Mouse (Mus musculus): Measurements from ENCODE around the gene Tceal9. TPM values are rescaled to one million over a fixed set of nuclear protein-coding genes. Genes with fewer than 3 reads are reported as not detected.
"Not testable (repeated sequence)": the region's sequence is repeated elsewhere in the genome, so short reads cannot be mapped to it uniquely, and the experiment has no call there.

The Tceal9 gene
- polyA plus RNA-seq, 1 experiment, result 19.8 TPM

GRCm38 (mm10) chrX:136269743-136270392 lies 25.0 kb downstream of the Tceal9 start, which contains the start of gene Bex3:
Gene Bex3, plus strand, starts transcription at chrX:136270253.
- 49% methylated on average over 7 of the region's 30 CpGs for WGBS
- DNase-seq (ENCODE audit: low read depth, low spot score), result not testable (repeated sequence)

DNA sequence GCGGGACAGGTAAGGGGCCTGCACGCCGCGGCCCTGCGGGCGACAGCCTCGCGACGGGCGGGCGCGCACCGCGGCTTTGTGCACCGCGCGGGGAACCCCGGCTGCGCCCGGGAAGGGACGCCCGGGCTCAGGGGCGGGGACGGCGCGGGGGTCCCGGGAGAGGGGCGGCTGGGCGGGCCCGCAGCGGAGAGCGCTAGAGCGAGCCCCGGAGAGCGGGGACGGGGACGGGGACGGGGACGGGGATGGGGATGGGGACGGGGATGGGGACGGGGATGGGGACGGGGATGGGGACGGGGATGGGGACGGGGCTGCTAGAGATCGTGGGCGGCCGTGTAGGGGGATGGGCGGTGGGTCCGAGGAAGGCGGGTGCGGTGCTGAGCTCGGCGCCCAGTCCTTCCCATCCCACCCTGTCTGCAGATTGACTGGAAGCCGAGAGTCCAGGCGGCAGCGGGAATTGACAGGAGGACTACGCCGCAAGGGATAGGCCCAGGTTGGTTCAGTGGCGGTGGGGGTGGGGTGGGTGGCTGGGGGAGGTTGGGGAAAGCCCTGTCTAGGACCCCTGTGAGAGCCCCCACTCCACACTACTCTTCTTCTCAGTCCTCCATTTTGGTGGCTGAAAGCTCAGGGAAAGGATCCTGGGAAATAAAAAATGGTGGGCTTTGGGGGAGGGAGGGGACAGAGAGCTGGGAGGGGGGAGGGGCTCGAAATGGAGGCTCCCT lies 25.7 kb downstream of the Tceal9 start:
- WGBS, result 15% methylated on average over 16 of the region's 60 CpGs
- not testable (repeated sequence) for DNase-seq (ENCODE audit: low read depth, low spot score)

DNA sequence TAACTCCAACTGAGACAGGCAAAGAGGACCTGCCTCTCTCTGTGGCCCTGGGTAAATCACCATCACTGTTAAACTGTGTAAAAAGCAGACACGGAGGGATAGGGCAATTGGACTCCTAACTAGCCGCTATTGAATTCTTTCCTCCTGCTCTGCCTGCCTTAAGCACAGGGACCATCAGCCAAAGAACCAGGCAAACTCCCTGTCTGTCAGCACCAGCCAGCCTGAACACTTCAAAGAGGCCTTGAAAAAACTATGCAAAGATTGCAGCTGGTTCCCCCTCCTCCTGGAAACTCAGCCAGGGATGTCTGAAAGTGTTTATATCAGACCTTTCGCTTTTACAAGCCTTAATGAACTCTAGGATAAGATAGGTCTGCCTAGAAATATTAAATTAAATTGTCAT lies 29.7 kb downstream of the Tceal9 start:
- WGBS, result 36% methylated on average over 3 of the region's 3 CpGs
- no peak for DNase-seq (ENCODE audit: low read depth, low spot score)

- WGBS, result 65% methylated on average over 3 of the region's 3 CpGs
- DNase-seq (ENCODE audit: low read depth, low spot score), result no peak
Observed at GRCm38 (mm10) chrX:136275386-136275785, 30.5 kb downstream of the Tceal9 start.

GRCm38 (mm10) chrX:136277577-136277976 lies 32.7 kb downstream of the Tceal9 start:
- WGBS, result 86% methylated on average over 7 of the region's 7 CpGs
- no peak for DNase-seq (ENCODE audit: low read depth, low spot score)

DNA sequence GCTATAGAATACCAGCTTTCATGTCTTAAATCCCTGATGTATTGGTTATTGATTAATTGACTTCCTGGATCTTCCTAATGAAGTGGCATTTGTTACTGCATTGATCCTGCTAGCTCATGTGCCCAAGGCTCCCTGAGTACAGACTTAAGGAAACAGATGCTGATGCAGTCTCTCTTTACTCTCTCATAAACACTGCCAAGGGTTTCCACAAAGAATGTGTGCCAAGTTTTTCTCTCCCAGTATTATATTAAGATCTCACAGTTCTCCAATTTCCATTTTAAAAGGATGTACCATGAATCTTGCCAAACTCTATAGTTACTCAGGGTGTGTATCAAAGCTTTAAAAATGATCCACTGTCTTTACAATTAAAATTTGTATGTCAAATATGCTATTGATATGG lies 33.5 kb downstream of the Tceal9 start:
- no peak for DNase-seq (ENCODE audit: low read depth, low spot score)

DNA sequence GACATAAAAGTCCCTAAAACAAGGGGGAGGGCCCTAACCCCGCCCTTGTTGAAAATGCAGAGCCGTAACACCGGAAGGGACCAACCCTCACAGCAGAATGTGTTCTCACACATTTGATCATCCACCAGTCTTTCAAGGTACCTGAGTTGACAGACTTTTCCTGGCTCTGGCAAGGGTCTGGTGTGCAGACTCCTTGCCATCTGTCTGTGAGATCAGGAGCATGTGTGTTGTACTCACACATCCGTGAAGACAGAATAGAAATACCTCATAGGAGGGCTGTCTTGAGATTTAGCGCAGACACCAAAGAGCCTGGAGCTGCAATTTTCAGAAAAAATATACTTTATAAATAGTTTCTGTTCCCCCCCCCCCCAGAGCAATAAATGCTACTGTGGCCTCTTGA lies 34.5 kb downstream of the Tceal9 start:
- 69% methylated on average over 5 of the region's 5 CpGs for WGBS
- no peak for DNase-seq (ENCODE audit: low read depth, low spot score)

DNA sequence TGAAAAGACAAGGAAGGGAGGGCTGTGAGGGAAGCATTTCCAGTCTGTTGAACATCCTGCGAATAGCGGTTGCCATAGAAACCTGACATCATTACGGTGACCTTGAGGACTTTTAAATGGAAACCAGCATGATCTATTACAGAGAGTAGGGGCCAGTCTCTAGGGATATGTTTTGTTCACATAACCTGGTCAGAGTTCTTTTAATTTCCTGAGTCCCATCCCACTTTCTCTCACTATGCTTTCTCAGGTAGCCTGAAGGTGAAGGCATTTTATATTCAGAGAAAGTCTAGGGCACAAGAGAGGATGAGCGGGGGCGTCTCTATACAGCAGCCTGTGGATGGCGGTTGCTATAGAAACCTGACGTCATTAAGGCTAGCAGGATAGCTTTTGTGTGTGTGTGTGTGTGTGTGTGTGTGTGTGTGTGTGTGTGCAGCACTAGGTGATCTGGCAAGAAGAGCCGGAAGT lies 46.0 kb downstream of the Tceal9 start:
- WGBS, result 39% methylated on average over 8 of the region's 8 CpGs
- DNase-seq (ENCODE audit: low read depth, low spot score), result no peak

Other genes starting within 250 kb of the Tceal9 start
- 0.26 and 0.37 TPM in 2 replicates for gene Arxes1, start 211.7 kb upstream of the Tceal9 start, polyA plus RNA-seq (2012; rRNA removed)
- 1.6 and 2.2 TPM in 2 replicates for gene Bex2, start 176.8 kb upstream of the Tceal9 start, polyA plus RNA-seq (2012; rRNA removed)
- not detected in 2 replicates for gene Nxf3, start 159.8 kb upstream of the Tceal9 start, polyA plus RNA-seq (2012; rRNA removed)
- 0.15 and 2.9 TPM in 2 replicates for gene Bex4, start 106.1 kb upstream of the Tceal9 start, polyA plus RNA-seq (2012; rRNA removed)
- 2.1 and 5.3 TPM in 2 replicates for gene Tceal8, start 72.7 kb upstream of the Tceal9 start, polyA plus RNA-seq (2012; rRNA removed)
- 0.27 and 0.30 TPM in 2 replicates for gene Tceal5, start 41.2 kb upstream of the Tceal9 start, polyA plus RNA-seq (2012; rRNA removed)
- not detected in 2 replicates for gene Tceal7, start 30.3 kb upstream of the Tceal9 start, polyA plus RNA-seq (2012; rRNA removed)
- gene Bex1, start 29.6 kb upstream of the Tceal9 start, polyA plus RNA-seq (2012; rRNA removed), result 2.8 and 14.6 TPM in 2 replicates
- gene Bex3, start 25.2 kb downstream of the Tceal9 start, polyA plus RNA-seq (2012; rRNA removed), result 24.3 and 39.6 TPM in 2 replicates